ENCODE assay signal across 10 mouse cellular contexts in the genomic region with DNA sequence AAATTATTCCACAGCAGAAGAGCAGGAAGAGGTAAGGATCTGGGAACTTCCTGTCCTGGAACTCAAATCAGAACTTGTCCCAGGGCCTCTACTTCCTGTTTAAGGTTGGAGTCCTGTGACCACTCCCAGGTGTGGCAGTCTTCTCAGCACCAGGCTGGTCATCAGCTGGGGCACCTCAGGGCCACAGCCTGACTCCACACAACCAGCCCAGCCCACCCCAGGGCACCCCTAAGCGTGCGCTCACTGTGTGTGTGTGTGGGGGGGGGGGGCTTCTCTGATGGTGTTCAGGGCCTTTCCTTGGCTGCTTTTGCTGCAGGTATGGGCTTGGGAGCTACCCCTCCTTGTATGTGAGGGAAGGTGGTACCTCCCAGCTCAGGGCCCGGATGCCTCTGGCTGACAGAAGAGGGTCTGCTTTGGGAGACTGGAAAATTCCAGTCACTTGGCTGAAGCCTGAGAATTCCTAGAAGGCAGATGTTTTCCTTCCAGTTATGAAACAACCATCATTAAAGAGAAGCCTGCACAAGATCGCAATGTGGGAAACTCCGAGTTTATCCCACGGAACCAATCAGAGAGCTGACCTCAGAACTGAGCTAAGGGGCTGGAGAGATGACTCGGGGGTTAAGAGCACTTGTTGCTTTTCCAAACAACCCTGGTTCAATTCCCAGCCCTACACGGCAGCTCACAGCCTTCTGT. TPM values are rescaled to one million over a fixed set of nuclear protein-coding genes. Genes with fewer than 3 reads are reported as not detected.
DNase-seq lines count a peak whose midpoint lies in the region; ATAC-seq and TF ChIP-seq lines count a peak whose summit lies in the region.
"Had no signal": no experiment of that assay in that cellular context is flagged by ENCODE, and none has a peak within 500 bp of the region (broad histone marks: within the 10 kb centered on the region; RNA-seq: fewer than 3 reads in every experiment).

No protein-coding gene starts in this region.

- H3K4me3 ChIP-seq in CH12.LX (replicated peaks in 1 of 3; ENCODE audit: low read depth in 2 of 3, low read length in 2 of 3, poor library complexity in 1 of 3): no peak overlapping the region
- H3K4me3 ChIP-seq in lung, postnatal 0 days (ENCODE audit: low read depth, low read length): no peak overlapping the region
- H3K4me3 ChIP-seq: left cerebral cortex, adult 2 months had no signal

- peak; percentile 13; the same call in 1 of the 2 replicates for TF ChIP-seq POLR2A in CH12.LX (IDR thresholded peaks at IDR 0.05; ENCODE audit: low read depth, low read length)

- no peaks in the 10 kb centered on the region for H3K27me3 ChIP-seq in CH12.LX (replicated peaks)
- no peaks in the 10 kb centered on the region for H3K27me3 ChIP-seq in lung, postnatal 0 days (replicated peaks; ENCODE audit: insufficient read depth, low read length)

- in situ Hi-C loops in CH12.LX (cut with MboI; ENCODE audit: low pct_ligation_motif_present, low pct_unique_long_range_greater_than_20kb, low sequenced_read_pairs): no loop called here

- WGBS in lung, postnatal 0 days: 55% methylated on average over 8 of the region's 8 CpGs

- TF ChIP-seq RAD21 in CH12.LX (IDR thresholded peaks at IDR 0.05; ENCODE audit: low read depth, low read length): no peak

- intact Hi-C loops in left cerebral cortex, postnatal 36 days (cut with DNase I): no loop called here

- DNase-seq in CH12.LX (ENCODE audit: extremely low read depth): peak; percentile 31
- peak; percentile 98 for DNase-seq in heart, adult 11 months
- peak; percentile 57 for DNase-seq in kidney, adult 9 months
- DNase-seq in lung, postnatal 0 days (ENCODE audit: low spot score): peak; percentile 83
- DNase-seq in layer of hippocampus, adult 8-10 months (ENCODE audit: low spot score in 2 of 2): no peak
- DNase-seq in left cerebral cortex, postnatal 36 days (ENCODE audit: low spot score in 2 of 2): no peak
- DNase-seq in B cell, adult 2 months: no peak
- no peak for DNase-seq in urinary bladder, postnatal 4 days (ENCODE audit: low spot score in 2 of 2)

- H3K4me1 ChIP-seq in CH12.LX (ENCODE audit: control insufficient read depth in 1 of 2, insufficient read depth in 2 of 2): peaks cover 18 to 70% of the 10 kb centered on the region in 2 experiments
- H3K4me1 ChIP-seq in lung, postnatal 0 days (ENCODE audit: insufficient read depth, low read depth, low read length): peaks cover 5% of the 10 kb centered on the region; the same call in 1 of the 2 replicates

- no peak overlapping the region for H3K4me2 ChIP-seq in CH12.LX (ENCODE audit: insufficient read depth, low read depth, poor library complexity, severe bottlenecking)
- H3K4me2 ChIP-seq in lung, postnatal 0 days (replicated peaks; ENCODE audit: low read depth, low read length): no peak overlapping the region

- peak; percentile 30; the same call in 1 of the 2 replicates for TF ChIP-seq EP300 in CH12.LX (IDR thresholded peaks at IDR 0.05; ENCODE audit: low read length)
- TF ChIP-seq EP300 in lung, postnatal 0 days (IDR thresholded peaks at IDR 0.05): peak; percentile 42

- H3K79me2 ChIP-seq in CH12.LX (replicated peaks; ENCODE audit: control insufficient read depth, extremely low read depth, insufficient read depth, poor library complexity, severe bottlenecking): no peaks in the 10 kb centered on the region

- no peak for TF ChIP-seq CTCF in CH12.LX (conservative IDR thresholded peaks at IDR 0.05 in 1 of 2, IDR thresholded peaks at IDR 0.05 in 1 of 2; ENCODE audit: low read depth in 2 of 2, low read length in 2 of 2)
- no peak for TF ChIP-seq CTCF in lung, postnatal 0 days (IDR thresholded peaks at IDR 0.05)

- no peaks in the 10 kb centered on the region for H3K36me3 ChIP-seq in CH12.LX (replicated peaks in 1 of 2; ENCODE audit: control insufficient read depth in 1 of 2, insufficient read depth in 1 of 2, low read length in 1 of 2)
- H3K36me3 ChIP-seq in lung, postnatal 0 days (ENCODE audit: insufficient read depth, low read length): no peaks in the 10 kb centered on the region

- no peaks in the 10 kb centered on the region for H3K9me3 ChIP-seq in CH12.LX (replicated peaks; ENCODE audit: low read length)
- H3K9me3 ChIP-seq in lung, postnatal 0 days (ENCODE audit: low read length): no peaks in the 10 kb centered on the region

- H3K27ac ChIP-seq in CH12.LX (ENCODE audit: insufficient read depth, low read depth): no peak overlapping the region
- H3K27ac ChIP-seq in lung, postnatal 0 days (ENCODE audit: low read length): peak overlapping the region; percentile 84
- H3K27ac ChIP-seq: left cerebral cortex, adult 2 months had no signal

- ATAC-seq in lung, postnatal 0 days: peak; percentile 61

- dilution Hi-C loops in CH12.LX (cut with MboI; ENCODE audit: extremely low pct_ligation_motif_present, extremely low pct_unique_long_range_greater_than_20kb, low sequenced_read_pairs): no loop called here

- no peak overlapping the region for H3K9ac ChIP-seq in CH12.LX (ENCODE audit: insufficient read depth, low read depth)
- no peak overlapping the region for H3K9ac ChIP-seq in lung, postnatal 0 days (replicated peaks; ENCODE audit: low read depth)

TF ChIP-seq in CH12.LX, 34 proteins besides CTCF, POLR2A, EP300 and RAD21:
- no peak for TF ChIP-seq USF2 (conservative IDR thresholded peaks at IDR 0.05; ENCODE audit: low read depth, low read length)
- TF ChIP-seq MAZ (IDR thresholded peaks at IDR 0.05; ENCODE audit: low read depth, low read length): no peak
- peak; percentile 57 for TF ChIP-seq HCFC1 (IDR thresholded peaks at IDR 0.05; ENCODE audit: low read depth, low read length)
- no peak for TF ChIP-seq KAT2A (IDR thresholded peaks at IDR 0.05; ENCODE audit: insufficient replicate concordance, low read length)
- TF ChIP-seq NELFE (IDR thresholded peaks at IDR 0.05; ENCODE audit: low read depth, low read length): no peak
- no peak for TF ChIP-seq UBTF (IDR thresholded peaks at IDR 0.05; ENCODE audit: low read depth, low read length)
- no peak for TF ChIP-seq JUND (conservative IDR thresholded peaks at IDR 0.05; ENCODE audit: low read depth, low read length)
- no peak for TF ChIP-seq GABPA (IDR thresholded peaks at IDR 0.05; ENCODE audit: insufficient replicate concordance, low read depth, low read length)
- TF ChIP-seq IRF4 (IDR thresholded peaks at IDR 0.05; ENCODE audit: low read depth, low read length): peak; percentile 30; the same call in 1 of the 2 replicates
- no peak for TF ChIP-seq CHD2 (IDR thresholded peaks at IDR 0.05; ENCODE audit: low read length)
- peak; percentile 73 for TF ChIP-seq ELF1 (IDR thresholded peaks at IDR 0.05; ENCODE audit: low read depth, low read length)
- no peak for TF ChIP-seq POLR2AphosphoS2 (IDR thresholded peaks at IDR 0.05; ENCODE audit: low read depth, low read length)

RNA-seq across cellular contexts. Expression of gene Ifitm1, which starts 4.6 kb away (rescaled TPM):
- 55.5 and 62.0 TPM in 2 replicates for total RNA-seq in CH12.LX (2012; rRNA removed)
- 32.9 and 33.6 TPM in 2 replicates for total RNA-seq in CH12.LX (2014; rRNA removed)
- polyA plus RNA-seq in CH12.LX (2012; ENCODE audit: insufficient read length, low read depth): 10.9 and 14.8 TPM in 2 replicates
- polyA plus RNA-seq in lung, postnatal 0 days (2015; fragmentation: Nextera tagmentation; extraction: Ambion mirVana): 402 and 510 TPM in 2 replicates
- total RNA-seq in layer of hippocampus, adult 8-10 months (2022): 1 to 10 TPM; 2.5 to 5.1 (median 2.7) TPM
- total RNA-seq in left cerebral cortex, postnatal 36 days (2021): 1 to 10 TPM; 3.6 to 4.2 TPM

RNA-seq across cellular contexts. Expression of gene Ifitm2, which starts 15.8 kb away (rescaled TPM):
- 128 and 136 TPM in 2 replicates for total RNA-seq in CH12.LX (2012; rRNA removed)
- total RNA-seq in CH12.LX (2014; rRNA removed): 314 and 381 TPM in 2 replicates
- polyA plus RNA-seq in CH12.LX (2012; ENCODE audit: insufficient read length, low read depth): 159 and 213 TPM in 2 replicates
- 1,373 and 1,710 TPM in 2 replicates for polyA plus RNA-seq in lung, postnatal 0 days (2015; fragmentation: Nextera tagmentation; extraction: Ambion mirVana)
- 10 to 100 TPM; 13.8 to 19.4 (median 17.2) TPM for total RNA-seq in layer of hippocampus, adult 8-10 months (2022)
- total RNA-seq in left cerebral cortex, postnatal 36 days (2021): 10 to 100 TPM; 12.3 to 14.0 TPM

RNA-seq across cellular contexts. Expression of gene Gm45717, which starts 15.9 kb away (rescaled TPM):
- not detected in 2 replicates for total RNA-seq in CH12.LX (2012; rRNA removed)
- total RNA-seq in CH12.LX (2014; rRNA removed): not detected in 2 replicates
- polyA plus RNA-seq in CH12.LX (2012; ENCODE audit: insufficient read length, low read depth): not detected in 2 replicates
- polyA plus RNA-seq in lung, postnatal 0 days (2015; fragmentation: Nextera tagmentation; extraction: Ambion mirVana): 0.31 TPM in 1 of 2 replicates, not detected in the other
- total RNA-seq in layer of hippocampus, adult 8-10 months (2022): not detected
- not detected for total RNA-seq in left cerebral cortex, postnatal 36 days (2021)
- total RNA-seq: left cerebral cortex, adult 2 months; MEL had no signal

RNA-seq across cellular contexts. Expression of gene Ifitm5, which starts 21.5 kb away (rescaled TPM):
- total RNA-seq in CH12.LX (2012; rRNA removed) (0.68 and 0.76 TPM in 2 replicates), CH12.LX (2014; rRNA removed) (not detected in 2 replicates)
- polyA plus RNA-seq in CH12.LX (2012; ENCODE audit: insufficient read length, low read depth): 0.55 and 0.71 TPM in 2 replicates
- polyA plus RNA-seq in lung, postnatal 0 days (2015; fragmentation: Nextera tagmentation; extraction: Ambion mirVana): 1.6 and 1.8 TPM in 2 replicates
- total RNA-seq in layer of hippocampus, adult 8-10 months (2022): not detected
- not detected for total RNA-seq in left cerebral cortex, postnatal 36 days (2021)
- total RNA-seq: left cerebral cortex, adult 2 months had no signal

RNA-seq across cellular contexts. Expression of gene Pgghg, which starts 30.4 kb away (rescaled TPM):
- total RNA-seq in CH12.LX (2012; rRNA removed) (3.3 and 3.7 TPM in 2 replicates), CH12.LX (2014; rRNA removed) (3.2 and 4.0 TPM in 2 replicates)
- polyA plus RNA-seq in CH12.LX (2012; ENCODE audit: insufficient read length, low read depth): 3.1 and 3.6 TPM in 2 replicates
- 12.7 and 14.4 TPM in 2 replicates for polyA plus RNA-seq in lung, postnatal 0 days (2015; fragmentation: Nextera tagmentation; extraction: Ambion mirVana)
- 1 to 10 TPM; 3.6 to 6.3 (median 4.9) TPM for total RNA-seq in layer of hippocampus, adult 8-10 months (2022)
- total RNA-seq in left cerebral cortex, postnatal 36 days (2021): 1 to 10 TPM; 3.3 to 5.8 TPM

Comparison
In these comparisons a context has a peak if more than half of its experiments do, and no peak if none do; other contexts are left out.
1. DNase-seq: peak in CH12.LX (single experiment), heart, adult 11 months (single experiment), kidney, adult 9 months (single experiment) and lung, postnatal 0 days (single experiment); none in layer of hippocampus, adult 8-10 months (0 of 2), left cerebral cortex, postnatal 36 days (0 of 2), B cell, adult 2 months (0 of 2) and urinary bladder, postnatal 4 days (0 of 2).
2. RNA of gene Ifitm1, which starts 4.6 kb away (total RNA-seq): 32.9 to 62.0 TPM in CH12.LX; 3.6 to 4.2 TPM in left cerebral cortex, postnatal 36 days and 2.5 to 5.1 TPM in layer of hippocampus, adult 8-10 months; every median in the first group is over 4 times any median in the second.
3. RNA of gene Ifitm2, which starts 15.8 kb away (total RNA-seq): 128 to 381 TPM in CH12.LX; 13.8 to 19.4 TPM in layer of hippocampus, adult 8-10 months and 12.3 to 14.0 TPM in left cerebral cortex, postnatal 36 days; every median in the first group is over 4 times any median in the second.